Mouse (Mus musculus) midbrain, postnatal 0 days (tissue): ENCODE measurements at regions not wholly inside any gene's neighbourhood (a gene's known extent, or its start where the extent isn't known, plus 50 kb on each side); places are given as distances from the start of the nearest gene placed in this dataset.
A peak's percentile ranks its signal among the peaks of the same experiment; 100 is the strongest.

Source experiments
- ATAC-seq: fragments of 200-750 bp; cut with Nextera tagmentation; 2 replicates; pipeline ENCODE4 v1.8.0; 2017; ENCODE audit warnings: moderate number of reproducible peaks, mild to moderate bottlenecking, moderate TSS enrichment, moderate library complexity; ENCODE audit not compliant: low FRiP score
- DNase-seq: peaks from one replicate; pipeline ENCODE4 v3.0.0-alpha.2; 2015; ENCODE audit warnings: low spot score
- H3K27ac ChIP-seq: fragments of 300-500 bp; sonication (generic); 2 replicates; pipeline ENCODE4 v1.5.1; 2014; ENCODE audit warnings: low read depth, mild to moderate bottlenecking, low read length, mixed read lengths
- H3K27me3 ChIP-seq: fragments of 300-500 bp; sonication (generic); 2 replicates; pipeline ENCODE4 v1.6.1; 2014; ENCODE audit warnings: low read length, control low read depth, mixed read lengths; ENCODE audit not compliant: insufficient read depth
- H3K36me3 ChIP-seq: fragments of 300-500 bp; sonication (generic); 2 replicates; pipeline ENCODE4 v1.6.1; 2014; ENCODE audit warnings: low read length, control low read depth, mixed read lengths; ENCODE audit not compliant: insufficient read depth
- H3K4me1 ChIP-seq: fragments of 300-500 bp; sonication (generic); 2 replicates; pipeline ENCODE4 v1.6.1; 2014; ENCODE audit warnings: mild to moderate bottlenecking, control low read depth, antibody characterized with exemption, low read length, mixed read lengths; ENCODE audit not compliant: insufficient read depth
- H3K4me2 ChIP-seq: fragments of 300-500 bp; sonication (generic); 2 replicates; pipeline ENCODE4 v1.6.1; 2014; ENCODE audit warnings: low read depth, mild to moderate bottlenecking, low read length, mixed read lengths; ENCODE audit not compliant: poor library complexity, severe bottlenecking
- H3K4me3 ChIP-seq: fragments of 300-500 bp; sonication (generic); 2 replicates; pipeline ENCODE4 v1.5.1; 2014; ENCODE audit warnings: low read depth, mild to moderate bottlenecking, low read length, moderate library complexity
- H3K9ac ChIP-seq: fragments of 300-500 bp; sonication (generic); replicated peaks from 2 replicates; pipeline ENCODE4 v1.6.1; 2014; ENCODE audit warnings: mild to moderate bottlenecking, low read length, moderate library complexity, mixed read lengths; ENCODE audit not compliant: poor library complexity, severe bottlenecking
- H3K9me3 ChIP-seq: fragments of 300-500 bp; sonication (generic); 2 replicates; pipeline ENCODE4 v1.6.1; 2016; ENCODE audit warnings: low read length, control low read depth
- CTCF ChIP-seq: IDR thresholded peaks from 2 replicates; pipeline ENCODE4 v1.5.1; 2016; ENCODE audit warnings: antibody characterized with exemption, mild to moderate bottlenecking
- WGBS: fragments of 180-500 bp; shearing (Covaris S2); extraction: QIAGEN DNeasy Blood & Tissue Kit; methylation state at CpG from one replicate; pipeline ENCODE4 v1.1.7; 2014; 5-methylcytosine and 5-hydroxymethylcytosine counted together

- Histone ChIP-seq H3K27me3 (no peaks in the 10 kb centered on the region), H3K9me3 (no peaks in the 10 kb centered on the region), H3K4me3 (no peak overlapping the region), H3K4me1 (no peaks in the 10 kb centered on the region), H3K4me2 (no peak overlapping the region), H3K9ac (no peak overlapping the region), H3K36me3 (no peaks in the 10 kb centered on the region), H3K27ac (no peak overlapping the region)
- no peak for TF ChIP-seq CTCF
- ATAC-seq (no peak), DNase-seq (no peak)
- 53% methylated on average over 2 of the region's 2 CpGs for WGBS
Measured at GRCm38 (mm10) chr2:8468989-8469388, 959.6 kb upstream of the Celf2 start.

- no peak overlapping the region for H3K27ac ChIP-seq
- H3K4me2 ChIP-seq, result no peak overlapping the region
- DNase-seq, result no peak
- no peaks in the 10 kb centered on the region for H3K4me1 ChIP-seq
- H3K9ac ChIP-seq, result no peak overlapping the region
- H3K9me3 ChIP-seq, result no peaks in the 10 kb centered on the region
- no peak overlapping the region for H3K4me3 ChIP-seq
- H3K27me3 ChIP-seq, result no peaks in the 10 kb centered on the region
- no peak for TF ChIP-seq CTCF
- no peaks in the 10 kb centered on the region for H3K36me3 ChIP-seq
- ATAC-seq, result no peak
Measured at GRCm38 (mm10) chr2:8468351-8468750, 959.0 kb upstream of the Celf2 start.

- H3K27ac ChIP-seq, result no peak overlapping the region
- WGBS, result 25% methylated on average over 2 of the region's 2 CpGs
Measured at GRCm38 (mm10) chr2:8467531-8468203, 958.3 kb upstream of the Celf2 start.

GRCm38 (mm10) chr2:8452566-8453243 is 943.3 kb upstream of the Celf2 start:
- peak; percentile 82 for ATAC-seq
- no peaks in the 10 kb centered on the region for H3K36me3 ChIP-seq
- no peaks in the 10 kb centered on the region for H3K4me1 ChIP-seq
- H3K9me3 ChIP-seq, result no peaks in the 10 kb centered on the region
- no peaks in the 10 kb centered on the region for H3K27me3 ChIP-seq
- H3K4me3 ChIP-seq, result no peak overlapping the region
- TF ChIP-seq CTCF, result no peak
- no peak overlapping the region for H3K4me2 ChIP-seq
- WGBS, result 10% methylated on average over 3 of the region's 3 CpGs
- H3K9ac ChIP-seq, result no peak overlapping the region
- no peak overlapping the region for H3K27ac ChIP-seq
- DNase-seq, result peak; percentile 77

More at GRCm38 (mm10) chr2:8467531-8468203, 958.3 kb upstream of the Celf2 start:
- H3K4me3 ChIP-seq, result no peak overlapping the region
- DNase-seq, result no peak
- no peak overlapping the region for H3K9ac ChIP-seq
- H3K27me3 ChIP-seq, result no peaks in the 10 kb centered on the region
- no peak overlapping the region for H3K4me2 ChIP-seq
- no peaks in the 10 kb centered on the region for H3K4me1 ChIP-seq
- no peaks in the 10 kb centered on the region for H3K36me3 ChIP-seq
- H3K9me3 ChIP-seq, result no peaks in the 10 kb centered on the region
- no peak for ATAC-seq
- no peak for TF ChIP-seq CTCF

- Histone ChIP-seq H3K4me2 (no peak overlapping the region), H3K4me3 (no peak overlapping the region), H3K27ac (no peak overlapping the region), H3K27me3 (no peaks in the 10 kb centered on the region), H3K36me3 (no peaks in the 10 kb centered on the region), H3K9ac (no peak overlapping the region), H3K9me3 (no peaks in the 10 kb centered on the region), H3K4me1 (no peaks in the 10 kb centered on the region)
- ATAC-seq (no peak), DNase-seq (no peak)
- TF ChIP-seq CTCF, result no peak
- WGBS, result 72% methylated on average over 1 of the region's 1 CpGs
Measured at GRCm38 (mm10) chr2:8441230-8441629, 931.9 kb upstream of the Celf2 start.

GRCm38 (mm10) chr2:8429652-8430343 is 920.4 kb upstream of the Celf2 start:
- 91% methylated on average over 5 of the region's 5 CpGs for WGBS
- Histone ChIP-seq H3K27ac (no peak overlapping the region), H3K4me1 (no peaks in the 10 kb centered on the region), H3K27me3 (no peaks in the 10 kb centered on the region), H3K36me3 (no peaks in the 10 kb centered on the region), H3K4me2 (no peak overlapping the region), H3K9ac (no peak overlapping the region), H3K9me3 (no peaks in the 10 kb centered on the region), H3K4me3 (no peak overlapping the region)
- ATAC-seq (no peak), DNase-seq (no peak)
- TF ChIP-seq CTCF, result no peak
